Mouse (Mus musculus) small intestine, adult 2 months (tissue): ENCODE measurements around the gene Gm45753.

Experiments used
- CTCF ChIP-seq: fragments of 200-500 bp; IDR thresholded peaks from 2 replicates; pipeline ENCODE4 v1.5.1; 2012; ENCODE audit warnings: low read depth, mild to moderate bottlenecking, control low read depth, inconsistent platforms, low read length, moderate library complexity, mixed read lengths; ENCODE audit not compliant: insufficient replicate concordance, insufficient read length; ENCODE audit errors: extremely low read depth
- POLR2A ChIP-seq: fragments of 200-500 bp; IDR thresholded peaks from 2 replicates; pipeline ENCODE4 v1.6.1; 2012; ENCODE audit warnings: low read depth, mild to moderate bottlenecking, control low read depth, inconsistent platforms, low read length, moderate library complexity

GRCm38 (mm10) chr8:45305479-45305878 lies 2.8 kb downstream of the Gm45753 start:
- no peak for TF ChIP-seq POLR2A
- no peak for TF ChIP-seq CTCF
